Mouse (Mus musculus): ENCODE results near the gene Mrtfa.
A peak's percentile ranks its signal among the peaks of the same experiment; 100 is the strongest.

Mrtfa gene

DNA sequence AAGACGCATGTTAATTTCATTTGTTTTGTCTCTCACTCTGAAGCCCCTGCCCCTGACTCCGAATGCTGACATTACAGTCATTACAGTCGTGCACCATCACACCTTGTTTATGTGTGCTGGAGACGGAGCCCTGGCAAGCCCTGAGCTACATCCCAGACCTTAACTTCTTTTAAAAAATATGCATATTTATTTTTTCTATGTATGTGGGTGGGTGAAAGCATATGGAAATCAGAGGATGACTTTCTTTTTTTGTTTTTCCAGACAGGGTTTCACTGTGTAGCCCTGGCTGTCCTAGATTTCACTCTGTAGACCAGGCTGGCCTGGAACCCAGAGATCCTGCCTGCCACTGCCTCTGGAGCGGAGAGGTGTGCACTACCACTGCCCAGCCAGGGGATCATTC lies 195.6 kb downstream of the Mrtfa start:
- no peak for DNase-seq (ENCODE audit: low read depth, low spot score)

DNA sequence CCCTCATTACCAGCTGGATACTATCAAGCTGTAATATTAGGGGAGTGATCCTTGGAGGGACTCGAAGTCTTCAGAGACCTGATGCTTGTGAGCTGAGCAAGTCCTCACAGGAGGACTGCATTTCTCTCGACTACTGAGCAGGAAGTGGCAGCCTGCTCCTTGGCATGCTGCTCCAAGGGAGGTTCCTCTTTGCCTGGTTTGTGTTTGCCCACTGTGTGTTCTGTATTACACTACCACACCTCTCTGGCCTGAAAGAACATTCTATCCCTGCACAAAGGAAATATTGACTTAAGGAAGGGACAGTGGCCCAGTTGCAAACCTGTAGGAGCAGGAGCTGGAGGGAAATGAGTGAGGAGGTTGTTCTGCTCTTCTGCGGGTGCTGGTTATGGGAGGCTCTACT lies 200.8 kb downstream of the Mrtfa start:
- no peak for DNase-seq (ENCODE audit: low read depth, low spot score)

DNA sequence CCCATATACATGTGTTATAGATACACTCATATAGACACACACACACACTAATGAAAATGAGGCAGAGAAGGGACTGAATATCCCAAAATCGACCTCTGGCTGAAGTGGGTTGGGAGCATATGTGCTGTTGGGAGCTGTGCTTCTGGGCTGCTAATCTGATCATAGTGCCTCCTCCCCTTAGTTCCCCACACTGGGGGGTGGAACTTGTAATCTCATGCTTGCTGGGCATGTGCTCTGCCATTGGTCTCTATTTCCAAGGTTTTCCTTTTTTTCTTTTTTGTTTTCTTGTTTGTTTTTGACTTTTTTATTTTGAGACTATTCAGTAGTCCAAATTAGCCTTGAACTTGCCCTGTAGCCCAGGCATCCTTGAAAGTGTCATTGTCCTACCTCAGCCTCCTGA lies 202.2 kb downstream of the Mrtfa start:
- no peak for DNase-seq (ENCODE audit: low read depth, low spot score)

DNA sequence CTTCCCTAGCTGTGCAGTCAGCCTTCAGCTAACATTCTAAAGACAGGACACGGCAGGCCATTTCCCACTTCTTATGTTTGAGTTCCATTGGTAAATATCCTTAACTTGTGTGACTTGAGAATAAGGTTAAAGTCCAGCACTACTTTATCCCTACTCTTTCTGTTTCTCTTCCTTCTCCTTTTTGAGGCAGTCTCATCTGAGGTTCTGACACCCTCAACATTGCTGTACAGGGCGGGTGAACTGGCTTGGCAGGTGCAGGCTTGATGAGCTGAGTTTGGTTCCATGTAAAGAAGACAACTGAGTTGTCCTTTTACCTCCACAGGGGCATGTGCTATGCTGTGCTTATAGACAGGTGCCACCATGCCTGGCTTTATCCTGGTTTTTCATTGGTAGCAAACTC lies 207.3 kb downstream of the Mrtfa start:
- DNase-seq (ENCODE audit: low read depth, low spot score), result no peak

DNA sequence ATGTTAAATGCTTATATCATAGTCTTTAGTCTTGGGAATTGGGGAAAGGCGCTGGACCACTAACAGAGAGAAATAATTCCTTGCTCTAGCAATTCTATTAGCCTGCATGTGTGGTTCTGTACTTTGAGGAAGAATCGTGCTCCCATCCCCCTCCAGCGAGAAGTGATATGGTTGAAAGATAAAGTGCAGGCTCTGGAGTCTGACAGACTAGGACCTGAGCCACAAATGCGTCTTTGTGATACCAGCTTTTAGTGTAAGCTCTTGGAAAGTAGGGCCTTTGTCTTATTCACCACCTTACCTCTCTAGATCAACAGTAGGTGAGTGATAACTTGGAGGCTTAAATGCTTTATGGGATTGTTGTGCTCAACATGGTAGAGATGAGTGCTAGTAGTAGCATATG lies 209.4 kb downstream of the Mrtfa start:
- DNase-seq (ENCODE audit: low read depth, low spot score), result no peak

DNA sequence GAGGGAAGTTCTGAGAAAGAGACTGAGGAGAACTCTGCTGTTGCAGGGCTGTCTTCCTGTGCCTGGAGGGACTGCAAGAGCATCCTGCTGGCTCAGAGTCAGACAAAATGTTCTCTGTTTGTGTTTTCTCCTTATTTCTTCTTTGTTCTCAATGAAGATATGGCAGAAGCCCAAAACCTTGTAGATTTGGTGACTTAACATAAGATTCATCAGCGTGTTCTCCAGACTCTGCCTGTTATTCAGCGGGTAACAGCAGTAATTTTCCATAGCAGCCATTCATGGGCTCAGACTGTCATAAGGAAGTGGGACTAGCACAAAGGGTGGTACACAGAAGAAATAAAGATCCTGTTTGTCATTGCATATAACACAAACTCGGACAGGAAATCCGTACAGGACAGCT lies 210.9 kb downstream of the Mrtfa start:
- DNase-seq (ENCODE audit: low read depth, low spot score), result no peak

DNA sequence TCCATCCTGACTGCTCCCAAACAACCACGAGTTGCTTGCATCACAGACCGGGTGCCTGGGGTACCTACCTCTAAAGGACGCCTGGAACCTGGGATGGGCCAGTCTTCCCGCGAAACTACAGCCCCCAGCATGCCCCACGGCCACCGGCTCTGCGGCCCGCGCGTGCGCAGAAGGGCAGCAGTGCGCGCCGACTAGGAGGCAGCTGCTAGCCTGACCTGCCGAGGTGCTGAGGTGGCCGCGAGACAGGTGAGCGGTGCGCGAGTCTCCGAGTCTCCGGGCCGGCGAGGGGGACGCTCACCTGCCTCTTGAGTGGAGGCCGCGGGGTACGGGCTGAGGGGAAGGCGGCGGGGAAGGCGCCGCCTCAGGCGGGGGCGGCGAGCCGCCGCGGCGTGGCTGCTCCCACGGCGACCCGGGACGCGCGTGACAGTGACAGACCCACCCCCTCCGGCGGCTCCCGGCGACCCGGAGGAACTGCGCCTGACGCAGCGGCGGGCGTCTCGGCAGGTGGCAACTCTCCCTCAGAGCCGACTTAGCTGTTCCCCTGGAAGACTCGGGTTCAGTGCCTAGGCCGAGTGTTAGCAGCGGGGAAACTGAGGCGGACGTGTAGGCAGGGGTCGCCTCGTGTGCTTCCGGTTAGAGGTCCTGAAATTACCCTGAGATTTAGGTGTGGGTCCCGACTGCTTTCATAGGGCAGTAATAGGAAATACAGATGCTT lies 212.8 kb downstream of the Mrtfa start, which contains the start of gene Sgsm3:
Gene Sgsm3, plus strand, starts transcription at position 146 of the 715 bp plus-strand sequence.
- peak; percentile 92 for DNase-seq (ENCODE audit: low read depth, low spot score)

DNA sequence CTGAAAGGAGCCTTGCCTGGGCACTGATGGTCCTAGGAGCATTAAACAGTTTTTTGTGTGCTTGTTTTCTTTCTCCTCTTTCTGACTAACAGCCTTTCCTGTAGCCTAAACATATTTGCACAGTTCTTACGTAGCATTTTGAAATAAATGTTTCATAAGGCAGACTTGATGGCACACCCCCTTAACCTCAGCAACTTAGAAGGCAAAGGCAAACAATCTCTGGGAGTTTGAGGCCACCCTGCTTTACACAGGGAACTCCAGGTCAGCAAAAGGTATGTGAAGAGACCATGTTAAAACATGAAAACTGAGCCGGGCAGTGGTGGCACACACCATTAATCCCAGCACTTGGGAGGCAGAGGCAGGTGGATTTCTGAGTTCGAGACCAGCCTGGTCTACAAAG lies 214.9 kb downstream of the Mrtfa start:
- DNase-seq (ENCODE audit: low read depth, low spot score), result no peak

DNA sequence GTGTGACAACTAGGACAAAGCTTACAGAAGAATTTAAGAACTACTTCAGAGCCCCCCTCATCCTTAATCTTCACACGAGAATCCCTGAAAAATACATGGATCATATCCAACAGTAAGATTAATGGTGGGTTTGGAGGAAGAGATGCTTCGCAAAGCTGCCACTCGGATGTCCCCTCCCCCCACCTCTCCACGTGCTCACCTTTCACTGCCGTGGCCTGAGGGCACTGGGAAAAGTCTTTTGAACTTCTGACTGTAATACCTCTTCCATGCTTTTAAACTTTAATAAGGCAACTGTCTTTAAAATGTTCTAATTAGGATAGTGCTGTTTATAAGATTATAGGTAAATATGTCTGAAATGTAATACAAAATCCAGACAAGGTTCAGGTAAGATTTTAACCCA lies 216.2 kb downstream of the Mrtfa start:
- DNase-seq (ENCODE audit: low read depth, low spot score), result no peak

DNA sequence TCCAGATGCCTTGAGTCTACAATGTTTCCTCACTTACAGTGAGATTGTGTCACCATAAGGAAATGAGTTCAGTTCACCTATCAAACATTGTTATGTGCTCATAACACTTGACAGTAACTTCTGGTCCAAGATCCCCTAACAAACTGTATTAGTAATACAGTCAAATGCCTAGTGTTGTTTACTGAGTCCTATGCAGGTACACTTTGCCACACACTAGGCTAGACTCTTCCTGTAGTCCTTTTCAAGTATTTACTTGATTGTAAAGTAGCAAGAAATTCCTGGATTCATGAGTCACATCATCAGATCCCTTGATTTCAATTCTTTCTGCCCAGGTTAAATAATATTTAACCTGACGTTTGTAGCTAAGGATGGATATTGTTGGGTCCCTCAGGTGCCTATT lies 221.2 kb downstream of the Mrtfa start:
- no peak for DNase-seq (ENCODE audit: low read depth, low spot score)

All from CD4-positive, CD25-positive, alpha-beta regulatory T cell, adult 2 months (primary cell).